Mouse (Mus musculus) left cerebral cortex, postnatal 4 days (tissue): ENCODE measurements at regions not wholly inside any gene's neighbourhood (a gene's known extent, or its start where the extent isn't known, plus 50 kb on each side); places are given as distances from the start of the nearest gene placed in this dataset.

Source experiments
- DNase-seq: peaks from one replicate; pipeline ENCODE4 v3.0.0-alpha.2; 2022
- intact Hi-C: fragments of 180-260 bp; cut with DNase I; formaldehyde crosslinking; loops from one replicate; pipeline ENCODE4 v1.15.1; 2025

GRCm38 (mm10) chr10:117483091-117483600 lies 103.3 kb upstream of the Cpsf6 start:
- DNase-seq = no peak
- intact Hi-C loops = no loop called here

- intact Hi-C loops = no loop called here
Observed at GRCm38 (mm10) chr10:117482361-117482760, 102.5 kb upstream of the Cpsf6 start.

GRCm38 (mm10) chr10:117481341-117481990 lies 101.7 kb upstream of the Cpsf6 start:
- intact Hi-C loops = no loop called here
- DNase-seq = no peak

More at GRCm38 (mm10) chr10:117482361-117482760, 102.5 kb upstream of the Cpsf6 start:
- DNase-seq = no peak

GRCm38 (mm10) chr10:117480456-117480850 lies 100.6 kb upstream of the Cpsf6 start:
- no peak for DNase-seq
- intact Hi-C loops = no loop called here

GRCm38 (mm10) chr10:117479721-117480455 lies 100.1 kb upstream of the Cpsf6 start:
- intact Hi-C loops = no loop called here

GRCm38 (mm10) chr10:117478931-117479280 lies 99.1 kb upstream of the Cpsf6 start:
- intact Hi-C loops = no loop called here

More at GRCm38 (mm10) chr10:117479721-117480455, 100.1 kb upstream of the Cpsf6 start:
- no peak for DNase-seq

GRCm38 (mm10) chr10:117478202-117478930 lies 98.6 kb upstream of the Cpsf6 start:
- DNase-seq = peak; percentile 39
- intact Hi-C loops = no loop called here

More at GRCm38 (mm10) chr10:117478931-117479280, 99.1 kb upstream of the Cpsf6 start:
- DNase-seq = no peak

GRCm38 (mm10) chr10:117477331-117478201 lies 97.8 kb upstream of the Cpsf6 start:
- DNase-seq = no peak
- intact Hi-C loops = no loop called here

GRCm38 (mm10) chr10:117475086-117475945 lies 95.5 kb upstream of the Cpsf6 start:
- intact Hi-C loops = no loop called here
- no peak for DNase-seq

GRCm38 (mm10) chr10:117474351-117475085 lies 94.7 kb upstream of the Cpsf6 start:
- intact Hi-C loops = no loop called here
- DNase-seq = no peak

GRCm38 (mm10) chr10:117473471-117473870 lies 93.7 kb upstream of the Cpsf6 start:
- intact Hi-C loops = no loop called here
- DNase-seq = no peak

- no peak for DNase-seq
- intact Hi-C loops = no loop called here
Observed at GRCm38 (mm10) chr10:117472568-117472930, 92.7 kb upstream of the Cpsf6 start.

GRCm38 (mm10) chr10:117471818-117472567 lies 92.2 kb upstream of the Cpsf6 start:
- DNase-seq = no peak
- intact Hi-C loops = no loop called here

GRCm38 (mm10) chr10:117471036-117471817 lies 91.4 kb upstream of the Cpsf6 start:
- no peak for DNase-seq
- intact Hi-C loops = no loop called here

- no peak for DNase-seq
- intact Hi-C loops = no loop called here
Observed at GRCm38 (mm10) chr10:117470481-117470880, 90.7 kb upstream of the Cpsf6 start.

GRCm38 (mm10) chr10:117469573-117470090 lies 89.8 kb upstream of the Cpsf6 start:
- intact Hi-C loops = no loop called here
- DNase-seq = no peak

- no peak for DNase-seq
- intact Hi-C loops = no loop called here
Observed at GRCm38 (mm10) chr10:117468931-117469572, 89.2 kb upstream of the Cpsf6 start.
